Mouse (Mus musculus): ENCODE measurements around the gene Pola2.

GRCm38 (mm10) chr19:5912103-5913006 is 51.6 kb downstream of the Pola2 start:
- peak; percentile 52 for TF ChIP-seq CTCF (IDR thresholded peaks at IDR 0.05)
- no peak for TF ChIP-seq EP300 (IDR thresholded peaks at IDR 0.05)

All from lung, postnatal 0 days (tissue).